Mouse (Mus musculus) intestine, embryonic 16.5 days (tissue): ENCODE data around the gene Hk2. TPM values are rescaled to one million over a fixed set of nuclear protein-coding genes. Genes with fewer than 3 reads are reported as not detected.
A peak's percentile ranks its signal among the peaks of the same experiment; 100 is the strongest.

Experiments
- ATAC-seq: fragments of 200-750 bp; cut with Nextera tagmentation; 2 replicates; pipeline ENCODE4 v1.8.0; 2017; ENCODE audit warnings: moderate TSS enrichment, moderate library complexity
- H3K27ac ChIP-seq: fragments of 300-500 bp; sonication (generic); 2 replicates; pipeline ENCODE4 v1.5.1; 2014; ENCODE audit warnings: mild to moderate bottlenecking, low read length
- H3K27me3 ChIP-seq: fragments of 300-500 bp; sonication (generic); replicated peaks from 2 replicates; pipeline ENCODE4 v1.6.1; 2014; ENCODE audit warnings: low read length, control low read depth, mixed read lengths; ENCODE audit not compliant: control insufficient read depth, insufficient read depth
- H3K36me3 ChIP-seq: fragments of 300-500 bp; sonication (generic); 2 replicates; pipeline ENCODE4 v1.6.1; 2014; ENCODE audit warnings: low read length, control low read depth; ENCODE audit not compliant: control insufficient read depth, insufficient read depth
- H3K4me1 ChIP-seq: fragments of 300-500 bp; sonication (generic); 2 replicates; pipeline ENCODE4 v1.6.1; 2014; ENCODE audit warnings: low read length, control low read depth, mixed read lengths; ENCODE audit not compliant: control insufficient read depth, insufficient read depth
- H3K4me2 ChIP-seq: fragments of 300-500 bp; sonication (generic); 2 replicates; pipeline ENCODE4 v1.6.1; 2014; ENCODE audit warnings: low read depth, low read length, control low read depth
- H3K4me3 ChIP-seq: fragments of 300-500 bp; sonication (generic); 2 replicates; pipeline ENCODE4 v1.5.1; 2014; ENCODE audit warnings: mild to moderate bottlenecking, low read length
- H3K9ac ChIP-seq: fragments of 300-500 bp; sonication (generic); 2 replicates; pipeline ENCODE4 v1.6.1; 2014; ENCODE audit warnings: low read depth, low read length
- H3K9me3 ChIP-seq: fragments of 300-500 bp; sonication (generic); 2 replicates; pipeline ENCODE4 v1.6.1; 2016; ENCODE audit warnings: low read length, control low read depth; ENCODE audit not compliant: control insufficient read depth
- WGBS: fragments of 180-500 bp; shearing (Covaris S2); extraction: QIAGEN DNeasy Blood & Tissue Kit; methylation state at CpG from one replicate; pipeline ENCODE4 v1.1.7; 2014; 5-methylcytosine and 5-hydroxymethylcytosine counted together
- polyA plus RNA-seq: library from polyadenylated mRNA; unstranded; fragments of >200 nt; fragmentation: Nextera tagmentation; extraction: Ambion mirVana; gene quantifications from 2 replicates; pipeline ENCODE4 v1.2.1, GENCODE M21; 2015

The Hk2 gene
- polyA plus RNA-seq, 1 experiment from 2014 or later, result 18.0 TPM

DNA sequence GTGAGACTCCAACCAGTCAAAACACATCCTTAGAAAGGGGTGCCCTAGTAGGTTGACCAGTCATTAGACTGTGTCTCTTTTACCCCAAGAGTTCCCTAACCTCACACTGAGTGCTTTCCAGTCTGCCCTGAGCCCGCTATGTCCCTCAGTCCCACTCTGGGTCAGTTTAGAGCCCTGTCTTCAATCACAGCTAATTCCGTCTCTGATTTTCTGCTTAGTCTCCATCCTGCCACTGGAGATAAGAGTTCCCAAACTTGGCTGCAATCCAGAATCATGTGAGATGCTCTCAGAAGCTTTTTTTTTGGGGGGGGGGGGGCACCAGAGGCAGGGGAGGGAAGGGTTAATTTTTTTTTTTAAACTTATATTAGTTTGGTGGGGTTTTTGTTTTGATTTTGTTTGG is 11.5 kb downstream of the Hk2 start:
- peaks cover 26% of the 10 kb centered on the region for H3K4me1 ChIP-seq
- H3K9me3 ChIP-seq, result no peaks in the 10 kb centered on the region
- H3K4me3 ChIP-seq, result no peak overlapping the region
- WGBS, result 58% methylated on average over 2 of the region's 2 CpGs
- no peaks in the 10 kb centered on the region for H3K27me3 ChIP-seq
- no peak overlapping the region for H3K27ac ChIP-seq
- H3K4me2 ChIP-seq, result no peak overlapping the region
- no peak overlapping the region for H3K9ac ChIP-seq
- peaks cover 3% of the 10 kb centered on the region; the same call in 1 of the 2 replicates for H3K36me3 ChIP-seq
- no peak for ATAC-seq

GRCm38 (mm10) chr6:82760749-82761357 is 13.4 kb downstream of the Hk2 start:
- H3K36me3 ChIP-seq, result peaks cover 3% of the 10 kb centered on the region; the same call in 1 of the 2 replicates
- 78% methylated on average over 3 of the region's 3 CpGs for WGBS
- no peaks in the 10 kb centered on the region for H3K9me3 ChIP-seq

DNA sequence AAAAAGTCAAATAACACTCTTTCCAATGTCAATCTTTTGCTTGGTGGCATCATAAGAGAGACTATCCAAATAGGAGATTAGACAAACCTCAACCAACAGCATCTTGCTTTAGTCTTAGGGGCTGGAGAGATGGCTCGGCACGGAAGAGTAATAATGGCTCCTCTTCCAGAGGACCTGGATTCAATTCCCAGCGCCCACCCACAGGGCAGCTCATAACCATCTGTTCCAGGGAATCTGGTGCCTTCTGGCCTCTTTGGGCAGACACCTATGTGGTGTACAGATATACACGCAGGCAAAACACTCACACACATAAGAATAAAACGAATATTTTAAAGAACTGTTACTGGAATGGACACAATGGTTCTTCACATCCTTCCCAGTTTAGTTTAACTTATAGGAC is 15.0 kb downstream of the Hk2 start:
- Histone ChIP-seq H3K27me3 (no peaks in the 10 kb centered on the region), H3K36me3 (peaks cover 3% of the 10 kb centered on the region; the same call in 1 of the 2 replicates), H3K9ac (no peak overlapping the region), H3K4me1 (peaks cover 33% of the 10 kb centered on the region), H3K9me3 (no peaks in the 10 kb centered on the region), H3K27ac (no peak overlapping the region), H3K4me3 (no peak overlapping the region), H3K4me2 (no peak overlapping the region)
- 91% methylated on average over 5 of the region's 5 CpGs for WGBS
- no peak for ATAC-seq

More at GRCm38 (mm10) chr6:82760749-82761357, 13.4 kb downstream of the Hk2 start:
- no peak overlapping the region for H3K4me3 ChIP-seq
- ATAC-seq, result no peak
- H3K4me2 ChIP-seq, result no peak overlapping the region
- H3K4me1 ChIP-seq, result peaks cover 37% of the 10 kb centered on the region
- H3K27me3 ChIP-seq, result no peaks in the 10 kb centered on the region
- H3K9ac ChIP-seq, result no peak overlapping the region
- no peak overlapping the region for H3K27ac ChIP-seq

GRCm38 (mm10) chr6:82756799-82757210 is 17.4 kb downstream of the Hk2 start:
- no peak overlapping the region for H3K4me3 ChIP-seq
- H3K36me3 ChIP-seq, result peaks cover 3% of the 10 kb centered on the region; the same call in 1 of the 2 replicates
- H3K9ac ChIP-seq, result no peak overlapping the region
- no peak overlapping the region for H3K27ac ChIP-seq
- WGBS, result 63% methylated on average over 9 of the region's 9 CpGs
- H3K4me2 ChIP-seq, result 0 out of 2 replicates have a peak overlapping the region, but pooled peaks have one; percentile 11
- H3K9me3 ChIP-seq, result no peaks in the 10 kb centered on the region
- no peaks in the 10 kb centered on the region for H3K27me3 ChIP-seq
- peak; percentile 83 for ATAC-seq
- peaks cover 24% of the 10 kb centered on the region for H3K4me1 ChIP-seq

DNA sequence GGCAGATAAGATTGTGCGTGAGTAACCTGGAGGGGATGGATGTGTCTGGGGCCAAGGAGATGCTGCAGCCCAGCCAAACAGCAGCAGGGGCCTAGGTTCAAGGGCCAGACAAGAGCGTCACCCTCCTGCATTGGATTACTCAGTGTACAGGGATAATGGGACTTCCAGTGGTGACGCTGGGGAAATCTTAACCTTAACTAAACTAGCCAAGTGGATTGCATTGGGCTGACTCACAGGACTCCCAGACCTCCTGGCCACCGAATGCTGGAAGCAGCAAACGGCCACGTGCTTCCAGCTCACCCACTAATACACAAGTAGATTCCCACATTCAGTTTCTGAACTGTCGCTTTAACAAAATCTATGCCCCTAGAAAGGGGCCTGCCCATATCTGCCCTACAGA is 18.0 kb downstream of the Hk2 start:
- peaks cover 3% of the 10 kb centered on the region; the same call in 1 of the 2 replicates for H3K36me3 ChIP-seq
- H3K9me3 ChIP-seq, result no peaks in the 10 kb centered on the region
- H3K27me3 ChIP-seq, result no peaks in the 10 kb centered on the region
- H3K27ac ChIP-seq, result no peak overlapping the region
- H3K4me1 ChIP-seq, result peaks cover 21% of the 10 kb centered on the region
- H3K4me2 ChIP-seq, result no peak overlapping the region
- no peak overlapping the region for H3K9ac ChIP-seq
- WGBS, result 55% methylated on average over 7 of the region's 7 CpGs
- ATAC-seq, result peak; percentile 3; the same call in 1 of the 2 replicates
- no peak overlapping the region for H3K4me3 ChIP-seq

DNA sequence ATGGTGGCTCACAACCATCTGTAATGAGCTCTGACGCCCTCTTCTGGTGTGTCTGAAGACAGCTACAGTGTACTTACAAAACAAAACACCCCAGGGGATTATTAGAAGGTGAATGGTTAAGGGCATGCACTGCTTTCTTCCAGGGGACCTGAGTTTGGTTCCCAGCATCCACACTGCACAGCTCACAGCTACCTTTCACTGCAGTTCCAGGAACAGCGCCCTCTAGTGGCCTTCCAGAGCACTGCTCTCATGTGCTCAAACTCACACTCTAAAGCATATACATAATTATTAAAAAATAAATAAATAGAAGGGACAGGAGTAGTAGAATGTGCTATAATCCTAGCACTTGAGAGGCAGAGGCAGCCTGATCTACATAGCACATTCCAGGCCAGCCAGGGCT is 18.9 kb downstream of the Hk2 start:
- H3K27ac ChIP-seq, result no peak overlapping the region
- H3K27me3 ChIP-seq, result no peaks in the 10 kb centered on the region
- no peak overlapping the region for H3K9ac ChIP-seq
- H3K4me3 ChIP-seq, result no peak overlapping the region
- WGBS, result 40% methylated on average over 2 of the region's 2 CpGs
- no peak overlapping the region for H3K4me2 ChIP-seq
- peaks cover 17% of the 10 kb centered on the region for H3K4me1 ChIP-seq
- ATAC-seq, result no peak
- no peaks in the 10 kb centered on the region for H3K9me3 ChIP-seq
- H3K36me3 ChIP-seq, result peaks cover 6% of the 10 kb centered on the region; the same call in 1 of the 2 replicates

DNA sequence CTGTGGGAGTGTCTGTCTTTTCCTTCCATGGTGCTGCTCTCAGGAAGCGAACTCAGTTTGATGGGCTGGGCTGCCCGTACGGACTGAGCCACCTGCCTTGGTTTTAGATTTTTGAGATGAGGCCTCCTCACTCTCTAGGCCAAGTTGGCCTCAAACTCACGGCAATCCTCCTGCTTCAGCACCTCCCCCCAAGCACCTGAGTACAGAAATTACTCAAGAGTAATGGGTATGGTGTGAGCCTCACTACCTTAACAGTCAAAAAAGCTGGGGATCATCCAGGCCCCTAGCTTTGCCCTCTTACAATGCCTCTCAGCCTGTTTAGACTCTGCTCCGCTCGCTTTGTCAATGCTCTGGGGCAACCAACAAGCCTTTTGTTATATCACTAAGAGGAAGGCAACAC is 19.5 kb downstream of the Hk2 start:
- Histone ChIP-seq H3K27me3 (no peaks in the 10 kb centered on the region), H3K9me3 (no peaks in the 10 kb centered on the region), H3K4me1 (peaks cover 17% of the 10 kb centered on the region), H3K36me3 (peaks cover 6% of the 10 kb centered on the region; the same call in 1 of the 2 replicates), H3K4me2 (no peak overlapping the region), H3K27ac (no peak overlapping the region), H3K4me3 (no peak overlapping the region), H3K9ac (no peak overlapping the region)
- no peak for ATAC-seq
- 91% methylated on average over 6 of the region's 6 CpGs for WGBS

GRCm38 (mm10) chr6:82753638-82754361 is 20.5 kb downstream of the Hk2 start:
- no peak overlapping the region for H3K9ac ChIP-seq
- H3K4me2 ChIP-seq, result no peak overlapping the region
- H3K4me3 ChIP-seq, result no peak overlapping the region
- H3K4me1 ChIP-seq, result peaks cover 17% of the 10 kb centered on the region
- 69% methylated on average over 14 of the region's 14 CpGs for WGBS
- no peaks in the 10 kb centered on the region for H3K27me3 ChIP-seq
- H3K9me3 ChIP-seq, result no peaks in the 10 kb centered on the region
- H3K36me3 ChIP-seq, result peaks cover 5% of the 10 kb centered on the region; the same call in 1 of the 2 replicates
- peak; percentile 34; the same call in 1 of the 2 replicates for ATAC-seq
- no peak overlapping the region for H3K27ac ChIP-seq

DNA sequence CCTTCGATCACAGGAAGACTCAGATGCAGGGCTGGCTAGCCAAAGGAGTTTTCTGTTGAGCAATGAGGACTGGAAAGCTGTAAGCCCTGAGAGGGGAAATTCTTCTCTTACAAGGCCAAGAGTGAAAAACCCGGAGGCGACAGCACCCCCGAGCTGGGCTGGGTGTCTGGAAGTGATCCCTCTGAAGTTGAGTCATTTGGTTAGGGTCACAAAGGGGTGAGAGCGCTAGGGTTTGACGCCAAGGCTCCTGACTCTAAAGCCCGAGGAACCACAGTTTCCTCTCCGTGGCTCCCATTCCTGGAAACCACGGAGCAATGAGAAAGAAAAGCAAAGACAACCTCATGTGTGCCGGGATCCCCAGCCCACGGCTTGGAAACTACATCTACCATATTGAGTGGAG is 21.2 kb downstream of the Hk2 start:
- ATAC-seq, result no peak
- no peak overlapping the region for H3K27ac ChIP-seq
- peaks cover 17% of the 10 kb centered on the region for H3K4me1 ChIP-seq
- no peaks in the 10 kb centered on the region for H3K9me3 ChIP-seq
- no peak overlapping the region for H3K4me2 ChIP-seq
- H3K9ac ChIP-seq, result no peak overlapping the region
- peaks cover 7% of the 10 kb centered on the region for H3K36me3 ChIP-seq
- H3K4me3 ChIP-seq, result no peak overlapping the region
- H3K27me3 ChIP-seq, result no peaks in the 10 kb centered on the region
- 50% methylated on average over 11 of the region's 11 CpGs for WGBS
